Mouse (Mus musculus) bone marrow, adult 2 months (tissue): ENCODE results near the gene Uroc1.

ENCODE experiments used
- CTCF ChIP-seq: fragments of 200-500 bp; IDR thresholded peaks from 2 replicates; pipeline ENCODE4 v1.5.1; 2011; ENCODE audit warnings: low read length, control low read depth; ENCODE audit not compliant: control insufficient read depth, insufficient read depth
- POLR2A ChIP-seq: fragments of 200-500 bp; IDR thresholded peaks from 2 replicates; pipeline ENCODE4 v1.6.1; 2011; ENCODE audit warnings: low read depth, mild to moderate bottlenecking, control low read depth, low read length, borderline replicate concordance; ENCODE audit not compliant: control insufficient read depth

- TF ChIP-seq CTCF, result no peak
- no peak for TF ChIP-seq POLR2A
Measured at GRCm38 (mm10) chr6:90300919-90301318, 32.2 kb upstream of the Uroc1 start, which contains the start of gene BC048671.
